Mouse (Mus musculus): Measurements from ENCODE around the gene Sohlh2.

- TF ChIP-seq CTCF (IDR thresholded peaks at IDR 0.05; ENCODE audit: extremely low read depth, insufficient read depth, insufficient read length, insufficient replicate concordance), result no peak
- TF ChIP-seq POLR2A (IDR thresholded peaks at IDR 0.05; ENCODE audit: low read depth, low read length), result no peak
Measured at GRCm38 (mm10) chr3:55152673-55153334, 29.0 kb upstream of the Sohlh2 start.
